Mouse (Mus musculus) adrenal gland, adult (tissue): ENCODE measurements at regions not wholly inside any gene's neighbourhood (a gene's known extent, or its start where the extent isn't known, plus 50 kb on each side); places are given as distances from the start of the nearest gene placed in this dataset.
A peak's percentile ranks its signal among the peaks of the same experiment; 100 is the strongest.

Source experiments
- DNase-seq, 2 experiments: peaks; one replicate each; pipeline ENCODE4 v3.0.0; 2022 to 2023; ENCODE audit warnings: low spot score in 1 of 2; ENCODE audit not compliant: inconsistent age in 2 of 2

DNA sequence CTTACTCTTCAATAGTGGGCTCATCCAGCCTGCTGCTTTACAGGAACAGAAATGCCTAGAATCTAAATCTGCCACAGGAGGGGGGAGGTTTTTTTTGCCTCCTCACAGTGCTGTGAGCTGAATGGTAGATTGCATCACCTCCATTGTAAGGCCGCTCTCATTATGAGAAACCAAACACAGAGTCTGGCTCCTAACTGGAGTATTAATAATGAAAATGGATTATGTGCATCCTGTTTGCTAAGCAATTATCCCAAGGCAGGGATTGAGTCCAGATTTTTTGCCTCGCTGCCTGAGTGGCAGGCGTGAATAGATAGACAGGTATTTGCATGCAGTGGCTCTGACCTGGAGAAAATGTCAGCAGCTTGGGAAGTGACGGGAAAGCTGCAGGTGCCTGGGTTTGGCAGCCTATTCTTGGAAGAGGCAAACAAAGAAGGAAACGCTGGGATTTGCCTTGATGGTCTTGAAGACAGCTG, 137.6 kb upstream of the Smarca2 start:
- no peak for DNase-seq

DNA sequence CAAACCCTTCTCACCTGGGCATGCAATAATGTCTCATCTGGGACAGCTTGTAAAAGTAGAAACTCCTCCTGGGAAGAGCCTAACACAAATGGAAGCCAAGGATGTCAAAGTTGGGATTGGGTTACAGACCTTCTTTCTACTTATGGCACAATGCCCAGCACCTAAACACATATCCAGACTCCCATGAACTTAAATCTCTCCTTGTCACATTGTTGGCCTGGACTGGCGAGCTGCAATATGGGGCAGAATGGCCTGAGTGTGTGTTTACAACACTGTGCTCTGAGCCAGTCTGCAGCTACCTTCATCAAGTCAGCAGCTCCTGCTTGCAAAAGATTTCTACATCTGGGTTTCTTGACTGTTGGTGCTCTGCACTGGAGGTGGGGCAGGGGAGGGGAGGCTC, 132.2 kb upstream of the Smarca2 start:
- no peak for DNase-seq

DNA sequence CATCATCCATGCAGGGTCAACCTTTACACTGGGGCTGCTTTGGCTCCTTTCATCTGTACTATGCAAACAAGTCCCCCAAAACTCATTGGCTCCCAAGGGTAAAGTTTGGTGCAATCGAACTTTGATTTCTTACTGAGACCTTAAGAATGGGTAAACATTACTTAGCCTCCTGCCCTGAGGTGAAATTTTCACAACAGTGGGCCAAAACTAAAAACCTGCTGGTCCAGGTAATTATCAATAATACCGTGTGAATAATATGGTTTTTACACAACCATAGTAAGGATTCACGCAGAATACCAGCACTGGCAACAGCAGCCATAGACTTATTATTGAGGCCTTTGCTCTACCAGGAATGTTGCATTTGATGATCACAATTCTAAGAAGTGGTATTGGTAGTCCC, 131.6 kb upstream of the Smarca2 start:
- DNase-seq: no peak

DNA sequence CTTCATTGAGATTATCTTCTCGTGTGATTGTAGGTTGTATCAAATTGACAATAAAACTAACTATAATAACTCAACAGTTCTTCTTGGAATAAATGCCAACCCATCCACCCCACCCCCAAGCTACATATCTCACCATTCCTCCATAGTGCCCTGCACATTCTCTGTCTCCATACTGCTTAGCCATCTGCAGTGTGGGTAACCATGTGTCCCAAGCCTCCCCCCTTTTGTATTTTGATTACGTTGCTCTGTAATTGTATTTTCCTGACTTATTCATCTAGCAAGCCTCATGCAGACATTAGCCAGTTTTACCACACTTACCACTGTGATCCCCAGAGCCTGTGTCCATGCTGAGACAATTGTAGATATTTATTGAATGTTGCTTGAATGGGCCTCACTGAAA, 129.7 kb upstream of the Smarca2 start:
- no peak for DNase-seq

DNA sequence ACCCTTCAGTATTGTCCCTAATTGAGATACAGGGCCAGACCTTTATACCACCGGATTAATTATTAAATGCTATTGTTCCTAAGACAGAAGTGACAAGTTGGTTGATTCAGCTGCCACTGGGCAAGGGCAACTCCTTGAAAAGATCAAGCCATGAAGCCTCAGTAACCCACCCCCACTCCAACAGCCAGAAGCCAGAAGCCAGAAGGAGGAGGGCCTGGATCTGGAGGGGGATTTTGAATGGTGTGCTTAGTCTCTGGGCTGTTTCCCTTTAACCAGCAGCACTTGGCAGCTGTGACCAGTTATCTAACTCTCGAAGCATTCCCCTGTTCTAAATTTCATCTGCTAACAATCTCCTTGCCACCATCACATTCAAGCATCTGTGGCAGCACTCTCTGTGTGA, 129.1 kb upstream of the Smarca2 start:
- DNase-seq: no peak

DNA sequence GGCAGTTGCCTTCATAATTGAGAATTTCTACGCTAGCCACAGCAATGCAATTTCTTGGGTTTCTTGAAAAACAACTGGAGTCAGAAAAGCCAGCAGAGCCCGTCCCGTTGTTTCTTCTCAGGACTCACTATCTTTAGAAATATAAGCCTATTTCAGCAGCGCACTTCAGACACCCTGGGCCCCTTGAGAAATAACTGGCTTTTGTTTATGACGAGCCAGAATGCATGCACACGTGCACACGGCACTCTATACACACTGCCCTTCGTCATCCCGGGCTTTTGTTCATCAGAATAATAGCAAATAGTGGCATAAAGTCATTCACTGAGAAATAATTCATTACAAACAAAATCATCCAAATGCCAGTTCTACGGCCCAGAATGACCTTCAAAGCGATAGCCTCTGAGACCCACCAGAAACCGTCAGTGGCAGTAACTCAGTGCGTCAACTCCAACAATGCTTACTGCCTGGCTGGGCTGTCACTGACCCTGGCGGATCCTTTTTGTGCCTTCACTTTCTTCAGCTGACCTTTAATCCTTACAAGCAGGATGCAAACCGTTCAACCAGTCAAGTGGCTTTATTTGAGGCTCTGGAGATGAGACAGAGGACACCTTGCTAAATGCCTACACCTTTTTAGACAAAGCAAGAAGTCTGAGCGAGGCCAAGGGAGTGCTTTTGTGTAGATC, 126.7 kb upstream of the Smarca2 start:
- no peak for DNase-seq

DNA sequence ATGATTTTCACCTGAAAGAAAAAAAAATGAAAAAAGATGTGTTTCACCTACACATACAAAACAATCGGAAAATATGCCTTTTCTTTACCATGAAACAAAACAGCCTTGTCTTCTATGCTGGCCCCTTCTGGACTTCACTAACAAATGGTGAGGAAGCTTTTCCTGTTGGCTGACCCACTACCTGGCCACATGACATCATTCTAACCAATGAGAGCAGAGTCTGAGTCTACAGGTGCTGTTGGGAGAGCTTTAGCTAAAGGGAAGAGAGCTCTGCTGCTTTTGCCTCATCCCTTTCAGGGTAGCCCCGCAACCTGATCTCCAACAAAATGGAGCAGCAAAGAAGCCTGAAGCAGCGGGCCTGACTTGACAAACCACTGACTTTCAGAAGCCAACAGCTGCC, 120.5 kb upstream of the Smarca2 start:
- DNase-seq: no peak

DNA sequence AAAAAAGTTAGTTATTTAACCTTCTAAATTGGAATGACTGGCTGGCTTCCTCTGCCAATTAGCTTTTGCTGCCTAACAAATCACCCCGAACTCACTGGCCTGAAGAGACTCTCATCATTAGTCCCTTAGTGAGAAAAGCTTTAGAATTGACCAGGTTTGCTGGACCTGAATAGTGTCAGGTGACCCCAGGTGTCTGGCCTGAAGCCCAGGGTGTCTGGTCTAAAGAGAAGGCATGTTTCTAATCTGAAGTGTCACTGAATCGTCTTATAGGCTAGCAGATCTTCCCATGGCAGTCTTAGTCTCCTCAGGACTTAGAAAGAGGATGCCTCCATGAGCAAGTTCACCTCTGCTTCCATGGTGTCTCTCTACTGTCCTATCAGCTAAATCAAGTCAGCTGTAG, 112.0 kb upstream of the Smarca2 start:
- DNase-seq: no peak

DNA sequence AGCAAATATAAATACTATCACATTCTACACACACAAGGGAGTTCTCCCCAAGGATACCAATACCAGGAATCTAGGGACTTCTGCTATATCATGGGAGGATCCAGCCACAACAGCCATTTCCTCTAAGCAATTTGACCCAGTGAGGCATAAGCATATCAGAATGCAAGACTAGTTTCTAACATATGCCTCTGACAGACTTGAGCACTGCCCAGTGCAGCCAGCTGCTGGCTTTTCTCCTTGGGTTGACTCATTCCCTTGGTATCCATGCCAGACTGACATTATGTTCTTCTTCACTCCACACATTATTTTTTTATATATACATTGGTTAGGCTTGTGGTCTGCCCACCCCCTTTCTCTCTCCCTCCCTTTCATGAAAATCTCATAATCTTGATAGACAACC, 103.8 kb upstream of the Smarca2 start:
- no peak for DNase-seq

DNA sequence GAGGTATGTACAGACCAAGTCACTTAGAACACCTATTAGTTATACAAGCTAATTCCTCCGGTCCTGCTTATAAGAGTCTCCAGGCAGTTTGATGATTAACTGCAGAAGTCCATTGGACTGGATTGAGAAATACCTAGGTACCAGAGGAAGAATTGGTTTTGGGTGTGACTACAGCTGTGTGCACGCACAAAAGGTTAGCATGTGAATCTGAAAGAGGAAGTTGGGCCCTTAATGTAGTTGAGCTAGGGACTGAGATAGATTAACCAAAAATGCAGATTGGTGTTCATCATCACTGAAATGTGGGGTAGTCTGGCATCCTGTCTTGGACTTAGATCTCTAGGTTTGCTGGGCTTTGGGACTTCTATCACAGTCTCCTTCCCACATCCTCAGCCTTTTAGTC, 100.8 kb upstream of the Smarca2 start:
- no peak for DNase-seq

DNA sequence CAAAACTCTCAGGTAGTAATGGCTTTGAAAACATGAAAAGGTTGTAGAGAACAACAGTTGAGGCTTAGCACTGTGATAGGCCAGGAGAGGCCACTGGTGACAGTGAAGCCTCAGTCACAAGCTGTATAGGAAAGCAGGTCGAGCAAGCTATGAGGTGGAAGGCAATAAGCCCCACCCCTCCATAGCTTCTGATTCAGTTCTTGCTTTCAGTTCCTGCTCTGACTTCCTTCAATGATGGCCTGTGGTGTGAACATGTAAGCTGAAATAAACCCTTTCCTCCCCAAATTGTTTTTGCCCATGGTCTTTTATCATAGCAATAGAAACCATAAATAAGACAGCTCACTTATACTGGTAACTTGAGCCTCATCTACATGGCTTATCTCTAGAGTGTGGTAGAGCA, 98.0 kb upstream of the Smarca2 start:
- no peak for DNase-seq

DNA sequence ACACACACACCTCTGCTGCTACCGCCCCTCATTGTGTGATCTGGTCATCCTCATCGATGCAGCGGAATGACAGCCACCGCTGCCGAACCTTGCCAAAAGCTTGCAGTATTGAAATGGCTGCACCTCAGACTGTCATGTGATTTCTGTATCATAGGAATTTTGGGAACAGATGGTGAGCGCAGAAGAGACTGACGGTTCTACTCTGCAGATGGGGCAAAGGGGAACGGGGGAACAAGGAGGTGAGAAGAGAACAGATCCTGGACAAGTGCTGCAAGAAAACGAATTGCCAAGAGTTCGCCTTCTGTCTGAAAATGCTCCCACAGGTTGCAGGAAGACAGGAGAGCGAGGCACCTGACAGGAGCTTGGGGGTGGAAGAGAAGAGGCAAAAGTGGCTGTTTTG, 96.9 kb upstream of the Smarca2 start:
- no peak for DNase-seq

DNA sequence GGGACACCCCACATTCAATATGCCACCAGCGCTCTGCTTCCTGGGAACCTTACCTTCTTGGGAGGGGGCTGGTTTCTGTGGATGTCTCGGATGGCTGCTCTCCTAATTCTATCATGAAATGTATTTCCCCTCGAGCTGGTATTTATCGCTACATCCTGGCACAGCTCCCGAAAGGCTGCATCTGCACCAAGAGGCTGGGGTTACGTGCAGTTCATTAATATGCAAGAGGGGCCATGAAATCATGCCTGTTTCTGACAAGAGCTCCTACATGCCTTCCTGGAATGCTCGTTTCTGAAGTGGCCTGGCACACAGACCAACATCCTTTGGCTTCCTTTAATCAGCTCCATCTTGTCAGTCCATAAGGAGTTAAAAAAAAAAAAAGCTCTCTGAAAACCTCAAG, 96.2 kb upstream of the Smarca2 start:
- no peak for DNase-seq

DNA sequence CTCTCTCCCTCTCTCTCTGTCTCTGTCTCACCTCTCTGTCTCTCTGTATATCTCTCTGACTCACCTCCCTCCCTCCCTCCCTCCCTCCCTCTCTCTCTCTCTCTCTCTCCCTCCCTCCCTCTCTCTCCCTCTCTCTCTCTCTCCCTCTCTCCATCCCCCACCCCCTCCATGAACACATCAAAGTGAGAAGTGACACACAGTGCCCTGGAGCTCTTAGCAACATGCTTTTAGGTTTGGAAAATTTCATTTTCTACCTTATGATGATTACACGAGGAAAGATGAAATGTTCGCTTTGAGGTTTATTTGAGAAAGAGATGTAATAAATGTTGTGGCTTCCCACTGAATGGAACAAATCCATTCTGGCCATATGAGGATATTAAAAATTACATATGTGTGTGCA, 95.6 kb upstream of the Smarca2 start:
- DNase-seq: no peak

DNA sequence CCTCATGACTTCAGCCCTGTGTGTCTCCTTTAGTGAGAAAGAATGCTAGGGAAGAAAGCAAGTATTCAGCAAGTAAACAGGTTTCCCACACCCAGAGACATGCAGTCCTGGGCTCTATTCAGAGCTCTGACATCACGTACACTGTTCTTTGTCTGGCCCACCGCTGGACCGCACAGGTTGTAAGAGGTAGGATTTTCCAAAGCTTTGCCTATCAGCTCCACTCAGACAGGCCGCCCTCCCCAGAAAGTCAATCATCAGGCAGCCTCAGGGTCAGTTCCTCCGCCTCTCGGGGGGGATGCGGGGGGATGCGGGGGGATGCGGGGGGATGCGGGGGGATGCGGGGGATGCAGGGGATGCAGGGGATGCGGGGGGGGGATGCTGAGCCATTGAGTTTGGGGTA, 94.7 kb upstream of the Smarca2 start:
- no peak for DNase-seq

DNA sequence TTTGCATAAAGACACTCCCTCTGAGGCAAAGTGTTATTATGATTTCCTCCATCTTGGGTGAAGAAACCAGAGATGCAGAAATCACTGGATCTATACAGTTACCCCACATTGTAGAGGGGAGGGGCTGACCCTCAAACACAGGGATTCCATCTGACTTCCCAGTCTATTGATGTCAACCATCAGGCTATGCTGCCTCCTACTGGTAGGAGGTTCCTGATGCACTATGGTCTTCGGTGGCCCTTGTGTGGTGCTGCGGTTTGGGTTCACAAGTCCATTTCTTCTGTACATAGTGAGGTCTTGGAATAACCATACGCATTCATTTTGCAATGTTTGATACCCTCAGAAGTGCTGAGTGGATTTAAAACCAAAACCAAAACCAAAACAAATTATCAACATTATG, 94.0 kb upstream of the Smarca2 start:
- peak in 1 of 2 experiments; percentile 30 for DNase-seq

DNA sequence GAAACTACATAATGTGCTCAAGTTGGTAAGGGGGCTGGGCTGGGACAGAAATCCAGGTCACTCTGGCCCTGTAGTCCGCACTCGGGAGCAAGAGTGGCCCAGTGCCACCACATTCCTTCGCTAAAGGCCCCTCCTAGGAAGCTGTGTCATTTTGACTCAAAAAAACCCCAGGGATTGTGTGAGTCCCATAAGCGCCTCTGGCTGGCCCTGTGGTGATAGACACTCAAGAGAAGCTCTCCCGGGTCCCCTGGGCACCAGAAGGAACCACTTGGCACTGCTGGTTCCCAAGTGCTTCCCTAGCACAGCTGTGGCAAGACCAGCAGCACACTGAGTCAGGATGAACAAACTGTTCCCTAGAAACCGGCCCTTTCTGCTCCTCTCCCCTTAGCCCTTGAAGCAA, 93.1 kb upstream of the Smarca2 start:
- no peak for DNase-seq

DNA sequence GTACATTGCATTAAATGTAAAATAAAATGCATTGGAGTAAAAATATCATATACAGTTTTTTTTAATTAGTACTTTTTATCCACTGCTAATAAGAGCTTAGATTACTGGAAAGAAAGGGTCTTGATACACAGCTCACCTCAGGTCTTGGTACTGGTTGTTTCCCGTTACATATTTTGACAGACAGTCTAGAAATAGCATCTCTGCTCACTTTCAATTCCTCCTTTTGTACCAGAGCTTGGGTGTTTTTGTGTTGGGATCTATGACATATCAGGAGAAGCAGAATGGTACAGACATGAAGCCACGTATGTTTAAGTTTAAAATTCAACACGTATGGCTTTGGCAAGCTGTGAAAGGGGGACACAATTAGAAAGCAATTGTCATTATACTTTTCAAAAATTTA, 80.3 kb upstream of the Smarca2 start:
- no peak for DNase-seq

DNA sequence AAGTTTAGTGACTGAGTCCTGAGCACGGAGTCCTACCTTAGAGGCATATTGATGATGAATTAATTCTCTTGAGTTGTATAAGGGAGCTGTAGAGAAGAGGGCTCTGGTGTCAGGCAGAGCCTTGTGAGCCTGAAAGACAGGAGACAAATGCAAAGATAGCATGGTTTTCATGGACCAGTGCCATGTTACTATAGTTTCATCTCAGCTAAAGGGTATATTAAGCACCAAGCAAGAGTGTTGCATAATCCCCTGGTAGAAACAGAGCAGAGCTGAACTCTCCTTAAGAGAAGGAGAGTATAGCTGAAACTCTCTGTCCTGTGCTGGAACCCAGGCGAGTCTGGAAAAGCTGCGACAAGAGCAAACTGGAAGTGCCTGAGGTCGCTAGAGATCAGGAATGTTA, 73.5 kb upstream of the Smarca2 start:
- DNase-seq: no peak

DNA sequence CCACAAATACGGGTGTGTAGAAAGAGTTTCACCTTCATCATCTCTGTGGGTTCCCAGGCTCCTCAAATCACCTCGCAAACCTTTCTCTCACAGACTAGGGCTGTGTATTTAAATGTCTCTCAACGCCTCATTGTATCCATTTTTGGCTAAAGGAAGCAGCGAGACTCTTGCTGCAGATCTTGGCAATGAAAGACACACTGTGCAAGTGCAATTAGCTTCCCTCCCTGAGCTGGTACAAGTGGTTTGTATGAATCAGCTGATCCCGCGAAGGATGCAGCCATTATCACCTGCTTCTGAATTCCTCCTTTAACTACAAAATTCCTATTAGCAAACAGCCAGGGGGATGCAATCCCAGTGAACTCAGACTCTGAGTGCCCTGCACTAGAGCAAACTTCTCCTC, 72.3 kb upstream of the Smarca2 start:
- no peak for DNase-seq

DNA sequence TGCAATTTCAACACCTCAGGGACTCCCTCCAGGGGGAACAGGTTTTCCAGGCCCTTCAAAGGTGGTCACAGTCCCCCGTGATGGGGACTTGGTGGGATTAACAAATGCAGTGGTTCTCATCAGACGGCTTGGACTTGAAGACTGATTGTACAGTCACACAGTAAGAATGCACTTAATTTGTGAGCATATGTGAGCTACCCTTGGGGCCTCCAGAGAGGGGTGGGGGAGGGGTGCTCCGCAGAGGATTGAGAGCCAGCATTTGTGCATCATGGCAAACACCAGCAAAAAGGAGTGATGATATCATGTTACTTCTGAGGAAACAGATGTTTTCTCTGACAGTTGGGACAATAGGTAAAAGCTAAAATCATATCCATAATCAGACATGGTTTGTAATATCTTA, 59.2 kb upstream of the Smarca2 start:
- DNase-seq: no peak

DNA sequence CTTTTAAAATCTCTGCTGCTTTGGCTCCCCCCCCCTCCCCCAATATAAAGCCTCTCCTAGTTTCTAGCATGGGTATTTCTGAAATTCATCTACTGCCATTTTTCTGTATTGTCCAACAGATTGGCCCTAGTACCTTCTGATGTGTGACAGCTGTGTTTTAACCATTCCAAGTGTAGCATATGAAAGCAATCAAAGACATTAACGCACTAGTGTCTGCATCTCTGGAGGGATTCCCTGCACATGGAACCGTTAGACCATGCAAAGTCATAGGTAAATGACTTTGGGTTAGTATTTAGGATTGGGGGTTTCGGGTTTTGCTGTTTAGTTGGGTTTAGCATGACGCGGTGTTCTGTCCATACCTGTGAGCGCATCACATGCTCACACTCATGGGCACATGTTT, 57.3 kb upstream of the Smarca2 start:
- DNase-seq: no peak

DNA sequence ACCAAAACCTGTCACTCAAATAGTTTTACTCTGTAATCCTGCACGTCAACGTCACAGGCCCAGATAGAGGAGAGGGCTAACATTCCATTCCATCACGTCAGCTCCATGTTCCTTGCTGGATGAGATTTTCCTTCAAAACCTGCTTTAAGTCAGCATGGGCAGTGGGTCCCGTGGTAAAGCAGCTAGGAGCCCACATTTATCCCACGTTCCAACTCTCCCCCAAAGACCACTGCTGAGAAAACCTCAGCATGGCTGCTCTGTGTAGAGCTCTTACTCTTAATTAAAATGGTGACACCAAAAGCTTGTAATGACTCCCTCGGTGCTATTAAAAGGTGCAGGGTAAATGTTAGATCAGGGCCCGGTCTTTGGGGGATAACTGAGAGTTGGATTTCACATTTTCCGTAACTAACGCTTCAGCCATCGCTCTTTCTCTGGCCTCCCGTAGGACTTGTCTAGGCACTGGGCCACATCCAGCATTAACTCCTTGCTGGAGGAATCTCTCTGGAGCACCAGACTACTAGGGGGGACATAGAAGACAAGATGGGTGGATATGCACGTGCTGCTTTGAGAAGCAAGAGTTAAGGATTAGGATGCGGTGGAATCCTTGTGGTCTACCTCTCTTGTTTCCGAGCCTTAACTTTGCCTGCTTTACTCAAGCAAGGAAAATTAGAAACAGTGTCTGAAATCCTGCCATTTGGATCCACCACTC, 56.1 kb upstream of the Smarca2 start:
- no peak for DNase-seq
